Mouse (Mus musculus): ENCODE data around the gene Clca2.

DNA sequence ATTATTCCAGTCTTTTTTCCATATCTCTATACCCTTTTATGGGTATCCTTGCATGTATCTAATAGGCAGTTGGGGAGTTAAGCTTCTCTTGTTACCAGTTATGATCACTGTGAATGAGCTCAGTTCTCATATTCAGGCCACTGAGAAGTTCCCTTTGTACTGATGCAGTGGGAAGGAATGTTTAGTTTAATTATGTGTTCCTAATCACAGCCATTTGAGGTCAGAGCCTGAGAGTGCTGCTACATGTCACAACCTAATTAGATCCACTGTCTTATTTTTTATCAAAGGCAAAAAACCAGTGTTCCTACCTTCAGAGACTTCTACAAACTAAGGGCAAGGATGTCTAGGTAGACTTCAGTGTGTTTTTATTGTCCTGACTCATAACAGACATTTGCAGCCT is 30.1 kb upstream of the Clca2 start:
- TF ChIP-seq GATA1 (IDR thresholded peaks at IDR 0.05; ENCODE audit: low read length): no peak
- TF ChIP-seq TAL1 (IDR thresholded peaks at IDR 0.05; ENCODE audit: low read length): no peak
